Mouse (Mus musculus): ENCODE measurements around the gene Tuba8.

Gene Tuba8

GRCm38 (mm10) chr6:121232652-121233051 is 22.2 kb downstream of the Tuba8 start:
- no peak for DNase-seq (ENCODE audit: low spot score)

- no peak for DNase-seq (ENCODE audit: low spot score)
Observed at GRCm38 (mm10) chr6:121236386-121236785, 25.9 kb downstream of the Tuba8 start.

- no peak for DNase-seq (ENCODE audit: low spot score)
Observed at GRCm38 (mm10) chr6:121238209-121238608, 27.7 kb downstream of the Tuba8 start.

DNA sequence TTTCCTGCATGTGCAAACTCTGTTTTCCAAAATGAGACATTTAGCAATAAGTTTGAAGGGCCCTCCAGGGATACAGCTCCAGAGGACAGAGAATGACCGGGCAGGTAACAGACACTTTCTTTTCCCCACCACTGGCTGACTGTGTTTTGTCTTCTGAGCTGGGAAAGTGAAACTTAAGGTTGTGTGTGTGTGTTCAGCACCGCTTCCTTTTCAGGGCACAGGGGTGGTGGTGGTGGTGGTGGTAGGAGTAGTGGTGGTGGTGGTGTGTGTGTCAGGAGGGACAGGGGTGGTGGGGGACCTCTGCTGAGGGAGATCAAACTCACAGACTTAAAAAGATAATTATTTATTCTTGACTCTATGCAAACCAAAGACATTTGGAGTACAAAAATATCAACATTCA is 31.3 kb downstream of the Tuba8 start:
- no peak for DNase-seq (ENCODE audit: low spot score)

DNA sequence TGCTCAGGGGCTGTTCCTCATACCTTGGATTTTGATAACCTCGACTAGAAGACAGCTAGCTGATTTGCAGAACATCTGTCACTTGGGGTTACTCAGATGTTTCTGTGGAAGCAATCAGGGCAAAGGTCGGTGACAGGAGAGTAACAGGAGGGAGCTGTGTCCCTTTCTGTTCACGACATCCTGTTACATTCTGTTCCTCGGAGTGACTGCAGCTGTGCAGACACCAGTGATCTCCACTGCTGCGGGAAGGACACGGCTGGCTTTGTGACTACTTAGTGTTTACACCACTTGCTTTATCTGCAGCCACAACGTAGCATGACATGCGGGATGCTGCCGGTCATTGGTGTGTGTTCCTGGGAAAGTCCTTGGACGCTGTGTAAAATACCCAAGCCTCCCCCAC is 32.7 kb downstream of the Tuba8 start:
- no peak for DNase-seq (ENCODE audit: low spot score)

- DNase-seq (ENCODE audit: low spot score), result peak; percentile 66
Observed at GRCm38 (mm10) chr6:121245127-121246036, 34.9 kb downstream of the Tuba8 start, which contains the start of gene Usp18. Gene Usp18 (plus strand): TSS chr6:121245906.

- DNase-seq (ENCODE audit: low spot score), result no peak
Observed at GRCm38 (mm10) chr6:121246037-121246361, 35.5 kb downstream of the Tuba8 start.

DNA sequence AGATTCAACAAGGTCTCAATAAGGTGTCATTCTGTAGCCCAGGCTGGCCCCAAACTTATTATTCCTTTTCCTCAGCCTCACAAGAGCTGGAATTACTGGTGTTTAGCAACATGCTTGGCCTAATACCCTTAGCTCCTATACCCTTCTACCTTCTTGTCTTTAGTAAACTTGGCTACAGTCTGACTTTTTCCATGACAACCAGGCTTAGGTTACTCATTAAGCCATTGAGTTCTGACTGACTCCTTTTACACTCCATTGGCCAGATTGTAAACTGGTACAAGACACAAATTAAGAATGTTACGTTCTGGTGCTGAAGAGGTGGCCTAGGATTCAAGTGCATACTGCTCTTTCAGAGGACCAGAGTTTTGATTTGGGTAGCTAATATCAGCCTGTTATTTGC is 39.9 kb downstream of the Tuba8 start:
- no peak for DNase-seq (ENCODE audit: low spot score)

- DNase-seq (ENCODE audit: low spot score), result no peak
Observed at GRCm38 (mm10) chr6:121251256-121251655, 40.8 kb downstream of the Tuba8 start.

DNA sequence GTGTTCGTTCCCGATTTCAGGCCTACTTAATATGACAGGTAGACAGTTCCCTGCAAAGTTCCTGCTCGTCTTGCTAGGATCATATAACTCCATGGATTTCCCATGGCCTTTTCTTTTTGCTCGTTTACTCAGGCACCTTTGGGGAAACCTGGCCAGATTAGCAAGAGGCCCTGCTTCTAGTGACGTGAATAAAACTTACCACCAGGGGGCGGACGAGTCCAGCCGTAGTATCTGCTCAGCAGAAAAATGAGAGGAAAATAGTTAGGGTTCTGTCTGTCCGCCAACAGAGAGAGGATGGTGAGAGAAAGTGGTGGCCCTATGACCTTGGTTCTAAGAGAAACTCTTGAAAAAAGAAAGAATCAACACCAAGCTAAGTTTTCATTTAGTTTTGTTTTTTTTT is 50.1 kb downstream of the Tuba8 start:
- peak; percentile 27 for DNase-seq (ENCODE audit: low spot score)

DNA sequence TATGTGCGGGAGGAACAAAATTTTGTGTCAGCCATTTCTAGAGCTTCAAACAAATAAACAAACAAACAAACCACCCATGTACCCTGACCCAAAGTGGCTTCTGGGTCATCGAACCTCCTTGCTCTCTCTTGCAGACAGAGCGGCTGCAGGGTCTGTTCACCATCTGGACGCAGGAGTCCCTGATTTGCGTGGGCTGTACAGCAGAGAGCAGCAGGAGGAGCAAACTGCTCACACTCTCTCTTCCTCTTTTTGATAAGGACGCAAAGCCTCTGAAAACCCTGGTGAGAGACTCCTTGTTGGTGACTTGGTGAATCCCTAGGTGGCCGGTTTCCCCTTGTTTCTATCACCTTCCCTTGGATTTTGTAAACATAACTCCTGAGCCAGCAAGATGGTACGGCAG is 50.7 kb downstream of the Tuba8 start:
- no peak for DNase-seq (ENCODE audit: low spot score)

- DNase-seq (ENCODE audit: low spot score), result no peak
Observed at GRCm38 (mm10) chr6:121262004-121262403, 51.5 kb downstream of the Tuba8 start.

GRCm38 (mm10) chr6:121262496-121262895 is 52.0 kb downstream of the Tuba8 start:
- no peak for DNase-seq (ENCODE audit: low spot score)

GRCm38 (mm10) chr6:121270156-121270555 is 59.7 kb downstream of the Tuba8 start:
- DNase-seq (ENCODE audit: low spot score), result no peak

DNA sequence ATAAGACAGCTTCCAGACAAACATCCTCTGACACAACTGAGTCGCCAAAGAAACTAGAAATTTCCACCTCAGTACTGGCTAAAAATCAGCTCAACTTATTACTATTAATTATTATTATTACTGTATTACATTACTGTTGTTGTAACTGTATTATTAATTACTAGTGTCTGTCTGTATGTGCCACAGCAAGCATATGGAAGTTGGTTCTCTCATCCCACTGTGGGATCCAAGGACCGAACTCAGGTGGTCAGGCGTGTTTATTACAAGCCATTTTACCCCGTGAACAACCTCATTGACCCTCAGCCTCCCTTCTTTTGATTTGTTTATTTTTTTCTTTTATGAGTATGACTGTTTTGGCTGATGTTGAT is 61.2 kb downstream of the Tuba8 start:
- no peak for DNase-seq (ENCODE audit: low spot score)

DNA sequence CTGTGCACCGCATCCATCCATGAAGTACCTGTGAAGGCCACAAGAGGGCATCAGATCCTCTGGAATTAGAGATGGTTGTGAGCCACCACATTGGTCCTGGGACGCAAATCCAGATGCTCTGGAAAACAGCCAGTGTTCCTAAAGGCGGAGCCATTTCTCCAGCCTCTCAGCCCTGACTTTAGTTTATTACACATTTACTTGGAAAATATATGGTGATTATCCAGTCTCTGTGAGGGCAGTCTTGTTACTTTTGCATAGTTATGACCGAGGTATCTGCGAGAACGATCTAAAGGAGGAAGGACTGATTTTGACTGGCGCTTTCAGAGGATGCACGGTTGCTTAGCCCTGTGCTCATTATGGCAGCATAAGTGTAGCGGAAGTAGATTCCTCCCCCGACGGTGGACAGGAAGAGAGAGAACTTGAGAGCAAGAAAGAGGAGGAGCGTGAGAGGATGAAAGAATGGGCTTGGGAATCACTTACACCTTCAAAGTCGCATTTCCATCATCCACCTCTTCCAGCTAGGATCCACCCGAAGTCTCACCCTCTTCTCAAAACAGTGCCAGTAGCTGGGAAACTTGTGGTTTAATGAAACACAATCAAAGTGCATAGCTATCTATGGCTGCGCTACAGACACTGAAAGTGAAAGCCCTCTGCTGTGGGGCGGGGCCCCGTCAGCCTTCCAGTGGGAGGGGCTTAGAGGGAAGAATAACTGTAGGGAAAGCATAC is 61.7 kb downstream of the Tuba8 start:
- no peak for DNase-seq (ENCODE audit: low spot score)

- DNase-seq (ENCODE audit: low spot score), result no peak
Observed at GRCm38 (mm10) chr6:121274356-121274755, 63.9 kb downstream of the Tuba8 start.

Data from urinary bladder, postnatal 10 days (tissue).